Comparison of ENCODE assay signal across 8 mouse cellular contexts in genomic region chr9:41156720-41157019, GRCm38 (mm10). TPM values are rescaled to one million over a fixed set of nuclear protein-coding genes. Genes with fewer than 3 reads are reported as not detected.
DNase-seq lines count a peak whose midpoint lies in the region; ATAC-seq and TF ChIP-seq lines count a peak whose summit lies in the region.

No protein-coding gene starts in this region.

- WGBS in hindbrain, embryonic 11.5 days: under 1% methylated on average over 18 of the region's 20 CpGs
- under 1% methylated on average over 20 of the region's 20 CpGs for WGBS in liver, embryonic 13.5 days (ENCODE audit: insufficient replicate concordance)

- 0 out of 2 replicates have a peak, but pooled peaks cover 2% of the 10 kb centered on the region for H3K27me3 ChIP-seq in testis, adult 2 months (ENCODE audit: control insufficient read depth, insufficient read depth, low read length)
- H3K27me3 ChIP-seq in hindbrain, embryonic 11.5 days (ENCODE audit: control insufficient read depth, insufficient read depth, low read length): peaks cover 18% of the 10 kb centered on the region
- peaks cover 39% of the 10 kb centered on the region for H3K27me3 ChIP-seq in liver, embryonic 13.5 days

- H3K27ac ChIP-seq in testis, adult 2 months (ENCODE audit: control insufficient read depth, insufficient read depth, low read depth, low read length): no peak overlapping the region
- no peak overlapping the region for H3K27ac ChIP-seq in hindbrain, embryonic 11.5 days (ENCODE audit: low read depth, low read length)
- H3K27ac ChIP-seq in liver, embryonic 13.5 days: no peak overlapping the region

- H3K9me3 ChIP-seq in hindbrain, embryonic 11.5 days (ENCODE audit: control insufficient read depth, low read length): no peaks in the 10 kb centered on the region
- H3K9me3 ChIP-seq in liver, embryonic 13.5 days (replicated peaks): no peaks in the 10 kb centered on the region

- DNase-seq in cerebellum, adult 11-12 months: peak; percentile 73
- no peak for DNase-seq in cerebellum, adult 9-10 months
- no peak for DNase-seq in testis, postnatal 14 days (ENCODE audit: low spot score)
- DNase-seq in hindbrain, embryonic 11.5 days (ENCODE audit: low spot score): no peak
- no peak for DNase-seq in liver, embryonic 13.5 days
- peak; percentile 64 to 67 for DNase-seq in right cerebral cortex, postnatal 10 days (ENCODE audit: low spot score in 2 of 2)
- DNase-seq in ovary, postnatal 14 days (ENCODE audit: low spot score): no peak

- peak overlapping the region; percentile 82 for H3K4me3 ChIP-seq in testis, adult 2 months (ENCODE audit: control insufficient read depth, low read depth, low read length)
- peak overlapping the region; percentile 84 for H3K4me3 ChIP-seq in hindbrain, embryonic 11.5 days (ENCODE audit: low read depth, low read length)
- peak overlapping the region; percentile 76 for H3K4me3 ChIP-seq in liver, embryonic 13.5 days (replicated peaks)

- H3K9ac ChIP-seq in hindbrain, embryonic 11.5 days (ENCODE audit: low read depth, low read length): peak overlapping the region; percentile 79
- H3K9ac ChIP-seq in liver, embryonic 13.5 days: peak overlapping the region; percentile 80

- TF ChIP-seq POLR2A in testis, adult 2 months (IDR thresholded peaks at IDR 0.05; ENCODE audit: control insufficient read depth, low read depth, low read length): no peak

- H3K4me1 ChIP-seq in testis, adult 2 months (ENCODE audit: control insufficient read depth, insufficient read depth, low read length): peaks cover 8% of the 10 kb centered on the region
- H3K4me1 ChIP-seq in hindbrain, embryonic 11.5 days (replicated peaks; ENCODE audit: control insufficient read depth, insufficient read depth, low read length): no peaks in the 10 kb centered on the region; the same call in 1 of the 2 replicates
- H3K4me1 ChIP-seq in liver, embryonic 13.5 days (replicated peaks): peaks cover 42% of the 10 kb centered on the region

- no peak; the same call in 1 of the 2 replicates for ATAC-seq in hindbrain, embryonic 11.5 days (ENCODE audit: low FRiP score)
- no peak for ATAC-seq in liver, embryonic 13.5 days (ENCODE audit: low read depth)

- H3K4me2 ChIP-seq in hindbrain, embryonic 11.5 days (replicated peaks; ENCODE audit: low read depth, low read length): peak overlapping the region; percentile 85
- peak overlapping the region; percentile 94 for H3K4me2 ChIP-seq in liver, embryonic 13.5 days

- H3K36me3 ChIP-seq in testis, adult 2 months (ENCODE audit: control insufficient read depth, insufficient read depth, low read length): no peaks in the 10 kb centered on the region
- no peaks in the 10 kb centered on the region for H3K36me3 ChIP-seq in hindbrain, embryonic 11.5 days (ENCODE audit: control insufficient read depth, insufficient read depth, low read length)
- H3K36me3 ChIP-seq in liver, embryonic 13.5 days: no peaks in the 10 kb centered on the region

- TF ChIP-seq CTCF in testis, adult 2 months (IDR thresholded peaks at IDR 0.05; ENCODE audit: control insufficient read depth, insufficient read depth, insufficient replicate concordance, low read depth, low read length): no peak

RNA-seq across cellular contexts. Expression of gene Ubash3b, which starts 4.8 kb away (rescaled TPM):
- 1.3 and 1.6 TPM in 2 replicates for polyA plus RNA-seq in testis, adult 2 months (2012; rRNA removed)
- 12.0 and 13.7 TPM in 2 replicates for polyA plus RNA-seq in hindbrain, embryonic 11.5 days (2014; fragmentation: Nextera tagmentation; extraction: Ambion mirVana)
- 6.7 and 7.9 TPM in 2 replicates for polyA plus RNA-seq in liver, embryonic 13.5 days (2015; fragmentation: Nextera tagmentation; extraction: Ambion mirVana)

Comparison
In these comparisons a context has a peak if more than half of its experiments do, and no peak if none do; other contexts are left out.
1. DNase-seq: peak in cerebellum, adult 11-12 months (single experiment) and right cerebral cortex, postnatal 10 days (2 of 2); none in cerebellum, adult 9-10 months (single experiment), testis, postnatal 14 days (single experiment), hindbrain, embryonic 11.5 days (single experiment), liver, embryonic 13.5 days (single experiment) and ovary, postnatal 14 days (single experiment).
2. Peak in every context shown above with its lines, with median percentiles within 50 percentile points of each other: H3K4me3 ChIP-seq.